Comparison of ENCODE assay signal across 15 mouse cellular contexts in the genomic region with DNA sequence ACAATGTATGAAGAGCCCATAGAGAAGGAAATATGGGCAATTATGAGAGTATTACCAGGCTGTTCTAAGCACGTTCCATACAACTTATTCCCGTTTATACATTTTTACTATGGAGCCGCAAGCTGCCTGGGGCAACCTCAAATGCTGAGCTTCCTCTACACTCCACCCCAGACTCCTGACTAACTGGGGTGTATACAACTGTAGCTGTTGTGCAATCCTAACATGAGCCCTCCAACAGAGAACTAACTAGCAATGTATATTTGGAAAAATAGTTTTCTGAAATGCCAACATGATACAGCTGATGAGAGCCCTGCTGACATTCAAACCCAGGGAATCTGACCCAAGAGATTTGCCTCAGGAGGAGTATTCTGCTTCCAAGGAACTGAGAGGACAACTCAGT. TPM values are rescaled to one million over a fixed set of nuclear protein-coding genes. Genes with fewer than 3 reads are reported as not detected.
"Had no signal": no experiment of that assay in that cellular context is flagged by ENCODE, and none has a peak within 500 bp of the region (broad histone marks: within the 10 kb centered on the region; RNA-seq: fewer than 3 reads in every experiment).

No protein-coding gene starts in this region.

- H3K4me3 ChIP-seq: left cerebral cortex, adult 2 months; limb, embryonic 10.5 days; liver, embryonic 13.5 days; megakaryocyte, embryonic 14.5 days; midbrain, embryonic 15.5 days; neural tube, embryonic 13.5 days; stomach, embryonic 15.5 days had no signal

- H3K4me1 ChIP-seq: megakaryocyte, embryonic 14.5 days; neural tube, embryonic 13.5 days had no signal

- ATAC-seq: liver, postnatal 0 days; midbrain, embryonic 15.5 days had no signal

- H3K4me2 ChIP-seq: liver, embryonic 13.5 days; midbrain, embryonic 11.5 days; midbrain, embryonic 15.5 days; neural tube, embryonic 13.5 days; stomach, embryonic 15.5 days had no signal

- DNase-seq: kidney, postnatal 25 days; liver, embryonic 13.5 days; liver, postnatal 0 days; right cerebral cortex, postnatal 14 days; thymus, adult 2 months; thymus, postnatal 25 days had no signal

- H3K9ac ChIP-seq: liver, embryonic 13.5 days; liver, postnatal 0 days; midbrain, embryonic 15.5 days; neural tube, embryonic 13.5 days; stomach, embryonic 15.5 days had no signal

- H3K27ac ChIP-seq: left cerebral cortex, adult 2 months; liver, embryonic 13.5 days; macrophage; midbrain, embryonic 15.5 days; neural tube, embryonic 13.5 days; stomach, embryonic 15.5 days had no signal

- H3K9me3 ChIP-seq: limb, embryonic 10.5 days; liver, embryonic 13.5 days; midbrain, embryonic 15.5 days; neural tube, embryonic 13.5 days; stomach, embryonic 15.5 days had no signal

- H3K27me3 ChIP-seq: liver, embryonic 13.5 days; megakaryocyte, embryonic 14.5 days; midbrain, embryonic 15.5 days; neural tube, embryonic 13.5 days; stomach, embryonic 15.5 days had no signal

- H3K36me3 ChIP-seq: limb, embryonic 10.5 days; liver, embryonic 13.5 days; midbrain, embryonic 15.5 days; neural tube, embryonic 13.5 days; stomach, embryonic 15.5 days had no signal

RNA-seq across cellular contexts. Expression of a gene that starts 48.3 kb away (rescaled TPM):
- total RNA-seq: monocyte, adult 5-6 weeks had no signal
- polyA plus RNA-seq: macrophage had no signal
